Mouse (Mus musculus): ENCODE data around the gene Gm17387. TPM values are rescaled to one million over a fixed set of nuclear protein-coding genes. Genes with fewer than 3 reads are reported as not detected.

Gene Gm17387
- not detected for polyA plus RNA-seq (2014; fragmentation: Illumina TruSeq; extraction: RNeasy Lipid Tissue Mini Kit (QIAGEN cat#74804); ENCODE audit: insufficient read depth, low read depth, low replicate concordance)

DNA sequence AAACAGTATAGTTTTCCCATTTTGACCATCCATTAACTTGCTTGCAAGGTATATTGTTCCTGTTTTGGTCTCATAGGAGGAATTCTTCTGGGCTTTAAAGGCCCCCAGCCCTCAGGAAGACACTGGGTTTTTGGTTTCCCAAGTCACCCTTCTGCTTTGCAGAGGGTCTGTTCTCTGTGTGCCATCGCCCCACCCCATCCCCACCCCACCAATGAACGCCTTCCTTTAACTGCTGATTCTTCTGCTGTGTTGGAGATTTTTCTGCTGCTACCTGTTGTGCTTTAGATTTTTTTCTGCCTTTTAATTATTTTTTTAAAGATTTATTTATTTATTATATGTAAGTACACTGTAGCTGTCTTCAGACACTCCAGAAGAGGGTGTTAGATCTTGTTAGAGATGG is at the start of gene Gm17387:
TSS of gene Gm17387 (plus strand) at position 301 of the 400 bp plus-strand sequence.

DNA sequence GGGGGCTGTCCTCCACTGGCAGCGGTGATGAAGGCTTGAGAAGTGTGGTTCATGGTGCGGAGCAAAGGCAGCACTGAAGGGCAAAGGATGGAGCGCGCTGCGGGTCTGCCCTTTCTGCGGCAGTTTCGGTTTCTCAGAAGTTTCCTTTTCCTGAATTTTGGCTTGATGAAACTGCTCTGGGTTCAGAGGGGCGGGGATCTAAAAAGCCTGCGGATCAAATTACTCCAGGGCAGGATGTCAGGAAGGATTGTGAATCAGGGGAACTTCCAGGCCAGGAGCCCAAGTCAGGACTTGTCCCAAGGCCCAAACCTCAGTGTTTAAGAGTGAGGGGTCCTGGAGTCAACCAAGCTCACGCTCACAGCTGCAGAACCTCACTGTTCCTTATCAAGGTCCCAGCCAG is 18.3 kb upstream of the Gm17387 start, which contains the start of gene Ifitm3:
TSS of gene Ifitm3 (minus strand) at position 178 of the 400 bp plus-strand sequence.

DNA sequence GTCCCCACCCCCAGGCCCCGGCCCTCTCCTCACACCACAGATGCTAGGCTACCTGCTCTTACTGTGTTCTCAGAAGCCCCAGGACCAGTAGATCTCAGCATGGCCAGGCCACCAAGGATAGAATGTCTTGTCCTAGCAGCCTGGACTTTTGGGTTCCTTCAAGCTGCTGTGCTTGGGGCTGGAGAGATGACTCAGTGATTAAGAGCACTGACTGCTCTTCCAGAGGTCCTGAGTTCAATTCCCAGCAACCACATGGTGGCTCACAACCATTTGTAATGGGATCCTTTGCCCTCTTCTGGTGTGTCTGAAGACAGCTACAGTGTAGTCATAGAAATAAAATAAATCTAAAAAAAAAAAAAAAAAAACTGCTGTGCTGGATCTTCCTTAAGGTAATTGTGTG is 11.1 kb upstream of the Gm17387 start, which contains the start of gene Ifitm6:
TSS of gene Ifitm6 (minus strand) at position 101 of the 400 bp plus-strand sequence.

DNA sequence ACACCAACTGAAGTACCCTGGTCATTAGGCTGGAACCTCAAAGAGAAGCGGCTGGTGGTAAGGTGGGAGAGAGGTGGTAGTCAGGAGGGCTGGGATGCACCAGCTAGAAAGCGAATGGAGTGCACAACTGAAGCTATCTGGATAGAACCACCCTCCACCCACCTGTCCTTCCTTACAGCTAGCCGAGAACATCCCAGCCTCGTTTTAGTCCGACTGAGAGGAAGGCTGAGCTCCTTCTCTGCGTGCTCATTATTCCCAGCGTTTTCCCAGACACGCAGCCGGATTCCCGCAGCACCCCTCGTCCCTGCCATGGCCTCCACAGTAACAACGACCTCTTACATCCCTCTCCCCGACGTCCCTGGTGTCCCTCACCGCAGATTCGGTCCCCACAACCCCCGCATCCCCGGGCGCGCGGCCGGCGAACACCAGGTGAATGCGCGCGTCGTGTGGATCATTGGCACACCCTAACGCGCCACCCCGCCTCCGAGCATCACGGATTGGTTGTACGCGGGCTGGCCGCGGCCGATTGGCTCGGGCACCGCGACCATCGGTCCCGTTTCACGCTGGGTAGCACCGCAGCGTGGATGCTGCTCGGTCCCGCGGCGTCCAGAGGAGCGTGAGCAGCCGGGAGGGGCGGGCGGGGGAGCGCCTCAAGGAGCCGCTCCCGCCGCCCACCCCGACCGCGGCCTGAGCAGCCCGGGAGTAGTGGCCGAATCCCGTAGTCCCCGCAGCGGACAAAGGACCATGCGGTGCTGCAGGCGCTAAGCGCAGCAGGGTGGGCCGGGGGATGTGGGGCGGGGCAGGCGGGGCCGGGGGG is 31.7 kb downstream of the Gm17387 start, which contains the start of gene B4galnt4:
TSS of gene B4galnt4 (plus strand) at position 679 of the 817 bp plus-strand sequence.

DNA sequence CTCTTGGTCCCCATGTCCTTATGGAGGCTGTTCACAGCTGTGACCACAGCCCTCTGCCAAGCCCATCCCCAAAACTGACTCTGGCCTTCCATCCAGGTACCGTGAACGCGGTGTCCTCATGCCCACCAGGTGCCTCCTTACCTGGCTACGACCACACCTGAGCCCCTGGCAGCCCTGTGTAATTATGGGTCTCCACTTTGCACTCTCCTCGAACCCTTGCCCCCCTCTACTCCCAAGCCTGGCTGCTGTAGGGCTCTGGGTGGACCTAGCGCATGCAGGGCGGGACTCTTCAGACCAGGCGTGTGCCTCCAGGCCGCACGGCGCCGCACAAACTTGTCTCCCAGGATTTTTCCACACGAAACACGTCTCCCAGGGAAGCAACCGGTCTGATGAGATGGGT is 48.9 kb downstream of the Gm17387 start, which contains the start of gene Pkp3:
TSS of gene Pkp3 (plus strand) at position 378 of the 400 bp plus-strand sequence.

Other genes with a start within 250 kb of the Gm17387 start
- not detected for gene Syce1, start 241.3 kb upstream of the Gm17387 start, polyA plus RNA-seq (2014; fragmentation: Illumina TruSeq; extraction: RNeasy Lipid Tissue Mini Kit (QIAGEN cat#74804); ENCODE audit: insufficient read depth, low read depth, low replicate concordance)
- gene Zfp941, start 207.0 kb upstream of the Gm17387 start, polyA plus RNA-seq (2014; fragmentation: Illumina TruSeq; extraction: RNeasy Lipid Tissue Mini Kit (QIAGEN cat#74804); ENCODE audit: insufficient read depth, low read depth, low replicate concordance): 0.07 TPM
- gene Urah, start 194.1 kb upstream of the Gm17387 start, polyA plus RNA-seq (2014; fragmentation: Illumina TruSeq; extraction: RNeasy Lipid Tissue Mini Kit (QIAGEN cat#74804); ENCODE audit: insufficient read depth, low read depth, low replicate concordance): 18.9 TPM
- 83.0 TPM for gene Scgb1c1, start 183.6 kb upstream of the Gm17387 start, polyA plus RNA-seq (2014; fragmentation: Illumina TruSeq; extraction: RNeasy Lipid Tissue Mini Kit (QIAGEN cat#74804); ENCODE audit: insufficient read depth, low read depth, low replicate concordance)
- gene Odf3, start 181.3 kb upstream of the Gm17387 start, polyA plus RNA-seq (2014; fragmentation: Illumina TruSeq; extraction: RNeasy Lipid Tissue Mini Kit (QIAGEN cat#74804); ENCODE audit: insufficient read depth, low read depth, low replicate concordance): not detected
- gene Gm45785, start 172.8 kb upstream of the Gm17387 start, polyA plus RNA-seq (2014; fragmentation: Illumina TruSeq; extraction: RNeasy Lipid Tissue Mini Kit (QIAGEN cat#74804); ENCODE audit: insufficient read depth, low read depth, low replicate concordance): not detected
- 54.0 TPM for gene Ric8a, start 172.2 kb upstream of the Gm17387 start, polyA plus RNA-seq (2014; fragmentation: Illumina TruSeq; extraction: RNeasy Lipid Tissue Mini Kit (QIAGEN cat#74804); ENCODE audit: insufficient read depth, low read depth, low replicate concordance)
- gene Bet1l, start 171.6 kb upstream of the Gm17387 start, polyA plus RNA-seq (2014; fragmentation: Illumina TruSeq; extraction: RNeasy Lipid Tissue Mini Kit (QIAGEN cat#74804); ENCODE audit: insufficient read depth, low read depth, low replicate concordance): 29.7 TPM
- gene Psmd13, start 147.2 kb upstream of the Gm17387 start, polyA plus RNA-seq (2014; fragmentation: Illumina TruSeq; extraction: RNeasy Lipid Tissue Mini Kit (QIAGEN cat#74804); ENCODE audit: insufficient read depth, low read depth, low replicate concordance): 114 TPM
- gene Sirt3, start 146.8 kb upstream of the Gm17387 start, polyA plus RNA-seq (2014; fragmentation: Illumina TruSeq; extraction: RNeasy Lipid Tissue Mini Kit (QIAGEN cat#74804); ENCODE audit: insufficient read depth, low read depth, low replicate concordance): 15.3 TPM
- 141 TPM for gene Cox8b, start 128.7 kb upstream of the Gm17387 start, polyA plus RNA-seq (2014; fragmentation: Illumina TruSeq; extraction: RNeasy Lipid Tissue Mini Kit (QIAGEN cat#74804); ENCODE audit: insufficient read depth, low read depth, low replicate concordance)
- gene Nlrp6, start 108.2 kb upstream of the Gm17387 start, polyA plus RNA-seq (2014; fragmentation: Illumina TruSeq; extraction: RNeasy Lipid Tissue Mini Kit (QIAGEN cat#74804); ENCODE audit: insufficient read depth, low read depth, low replicate concordance): not detected
- gene Pgghg, start 87.7 kb upstream of the Gm17387 start, polyA plus RNA-seq (2014; fragmentation: Illumina TruSeq; extraction: RNeasy Lipid Tissue Mini Kit (QIAGEN cat#74804); ENCODE audit: insufficient read depth, low read depth, low replicate concordance): 13.7 TPM
- 1.2 TPM for gene Ifitm5, start 78.8 kb upstream of the Gm17387 start, polyA plus RNA-seq (2014; fragmentation: Illumina TruSeq; extraction: RNeasy Lipid Tissue Mini Kit (QIAGEN cat#74804); ENCODE audit: insufficient read depth, low read depth, low replicate concordance)
- gene Gm45717, start 73.2 kb upstream of the Gm17387 start, polyA plus RNA-seq (2014; fragmentation: Illumina TruSeq; extraction: RNeasy Lipid Tissue Mini Kit (QIAGEN cat#74804); ENCODE audit: insufficient read depth, low read depth, low replicate concordance): not detected
- 663 TPM for gene Ifitm2, start 73.1 kb upstream of the Gm17387 start, polyA plus RNA-seq (2014; fragmentation: Illumina TruSeq; extraction: RNeasy Lipid Tissue Mini Kit (QIAGEN cat#74804); ENCODE audit: insufficient read depth, low read depth, low replicate concordance)
- 139 TPM for gene Ifitm1, start 61.9 kb upstream of the Gm17387 start, polyA plus RNA-seq (2014; fragmentation: Illumina TruSeq; extraction: RNeasy Lipid Tissue Mini Kit (QIAGEN cat#74804); ENCODE audit: insufficient read depth, low read depth, low replicate concordance)
- 811 TPM for gene Ifitm3, start 18.4 kb upstream of the Gm17387 start, polyA plus RNA-seq (2014; fragmentation: Illumina TruSeq; extraction: RNeasy Lipid Tissue Mini Kit (QIAGEN cat#74804); ENCODE audit: insufficient read depth, low read depth, low replicate concordance)
- 21.7 TPM for gene Ifitm6, start 11.2 kb upstream of the Gm17387 start, polyA plus RNA-seq (2014; fragmentation: Illumina TruSeq; extraction: RNeasy Lipid Tissue Mini Kit (QIAGEN cat#74804); ENCODE audit: insufficient read depth, low read depth, low replicate concordance)
- gene B4galnt4, start 32.0 kb downstream of the Gm17387 start, polyA plus RNA-seq (2014; fragmentation: Illumina TruSeq; extraction: RNeasy Lipid Tissue Mini Kit (QIAGEN cat#74804); ENCODE audit: insufficient read depth, low read depth, low replicate concordance): not detected
- 12.5 TPM for gene Pkp3, start 49.1 kb downstream of the Gm17387 start, polyA plus RNA-seq (2014; fragmentation: Illumina TruSeq; extraction: RNeasy Lipid Tissue Mini Kit (QIAGEN cat#74804); ENCODE audit: insufficient read depth, low read depth, low replicate concordance)
- gene Sigirr, start 71.4 kb downstream of the Gm17387 start, polyA plus RNA-seq (2014; fragmentation: Illumina TruSeq; extraction: RNeasy Lipid Tissue Mini Kit (QIAGEN cat#74804); ENCODE audit: insufficient read depth, low read depth, low replicate concordance): 23.1 TPM
- gene Ano9, start 88.7 kb downstream of the Gm17387 start, polyA plus RNA-seq (2014; fragmentation: Illumina TruSeq; extraction: RNeasy Lipid Tissue Mini Kit (QIAGEN cat#74804); ENCODE audit: insufficient read depth, low read depth, low replicate concordance): 1.0 TPM
- gene Ptdss2, start 93.3 kb downstream of the Gm17387 start, polyA plus RNA-seq (2014; fragmentation: Illumina TruSeq; extraction: RNeasy Lipid Tissue Mini Kit (QIAGEN cat#74804); ENCODE audit: insufficient read depth, low read depth, low replicate concordance): 14.6 TPM
- gene Rnh1, start 143.7 kb downstream of the Gm17387 start, polyA plus RNA-seq (2014; fragmentation: Illumina TruSeq; extraction: RNeasy Lipid Tissue Mini Kit (QIAGEN cat#74804); ENCODE audit: insufficient read depth, low read depth, low replicate concordance): 139 TPM
- gene Hras, start 164.9 kb downstream of the Gm17387 start, polyA plus RNA-seq (2014; fragmentation: Illumina TruSeq; extraction: RNeasy Lipid Tissue Mini Kit (QIAGEN cat#74804); ENCODE audit: insufficient read depth, low read depth, low replicate concordance): 93.0 TPM
- 7.3 TPM for gene Lrrc56, start 165.0 kb downstream of the Gm17387 start, polyA plus RNA-seq (2014; fragmentation: Illumina TruSeq; extraction: RNeasy Lipid Tissue Mini Kit (QIAGEN cat#74804); ENCODE audit: insufficient read depth, low read depth, low replicate concordance)
- 1.0 TPM for gene Lmntd2, start 184.9 kb downstream of the Gm17387 start, polyA plus RNA-seq (2014; fragmentation: Illumina TruSeq; extraction: RNeasy Lipid Tissue Mini Kit (QIAGEN cat#74804); ENCODE audit: insufficient read depth, low read depth, low replicate concordance)
- 55.1 TPM for gene Rassf7, start 186.7 kb downstream of the Gm17387 start, polyA plus RNA-seq (2014; fragmentation: Illumina TruSeq; extraction: RNeasy Lipid Tissue Mini Kit (QIAGEN cat#74804); ENCODE audit: insufficient read depth, low read depth, low replicate concordance)
- 26.6 TPM for gene Phrf1, start 199.7 kb downstream of the Gm17387 start, polyA plus RNA-seq (2014; fragmentation: Illumina TruSeq; extraction: RNeasy Lipid Tissue Mini Kit (QIAGEN cat#74804); ENCODE audit: insufficient read depth, low read depth, low replicate concordance)
- gene Irf7, start 237.3 kb downstream of the Gm17387 start, polyA plus RNA-seq (2014; fragmentation: Illumina TruSeq; extraction: RNeasy Lipid Tissue Mini Kit (QIAGEN cat#74804); ENCODE audit: insufficient read depth, low read depth, low replicate concordance): 21.8 TPM
- 0.23 TPM for gene Cdhr5, start 247.7 kb downstream of the Gm17387 start, polyA plus RNA-seq (2014; fragmentation: Illumina TruSeq; extraction: RNeasy Lipid Tissue Mini Kit (QIAGEN cat#74804); ENCODE audit: insufficient read depth, low read depth, low replicate concordance)